Comparison of ENCODE assay signal across 33 mouse cellular contexts in the genomic region with DNA sequence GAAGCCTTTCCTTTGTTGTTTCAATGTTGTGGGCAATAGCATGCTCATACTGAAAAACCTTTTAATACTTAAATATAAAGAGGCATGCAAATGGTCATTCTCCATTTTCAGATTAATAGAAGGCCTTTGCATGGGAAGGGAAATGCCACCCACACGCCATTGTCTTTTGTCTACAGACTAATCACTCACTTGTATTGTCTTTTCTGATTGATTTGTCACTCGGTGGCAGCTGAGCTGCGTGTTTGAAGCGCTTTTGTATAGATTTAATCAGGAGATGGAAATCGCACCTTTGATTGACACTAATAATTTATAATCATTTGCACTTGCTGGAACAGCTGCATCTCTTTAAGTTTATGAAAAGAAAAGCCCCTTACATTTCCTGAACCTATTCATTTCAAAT.
A peak's percentile ranks its signal among the peaks of the same experiment; 100 is the strongest.
DNase-seq lines count a peak whose midpoint lies in the region; ATAC-seq and TF ChIP-seq lines count a peak whose summit lies in the region.
"Had no signal": no experiment of that assay in that cellular context is flagged by ENCODE, and none has a peak within 500 bp of the region (broad histone marks: within the 10 kb centered on the region; RNA-seq: fewer than 3 reads in every experiment).

No protein-coding gene starts in this region.

- H3K36me3 ChIP-seq in hindbrain, embryonic 12.5 days: no peaks in the 10 kb centered on the region
- no peaks in the 10 kb centered on the region for H3K36me3 ChIP-seq in hindbrain, embryonic 10.5 days
- H3K36me3 ChIP-seq in forebrain, embryonic 16.5 days (ENCODE audit: control insufficient read depth, insufficient read depth): no peaks in the 10 kb centered on the region
- H3K36me3 ChIP-seq: embryonic facial prominence, embryonic 15.5 days; heart, embryonic 10.5 days; intestine, embryonic 15.5 days; limb, embryonic 10.5 days; limb, embryonic 15.5 days; liver, embryonic 13.5 days; stomach, embryonic 15.5 days had no signal

- no peaks in the 10 kb centered on the region for H3K27me3 ChIP-seq in hindbrain, embryonic 12.5 days
- no peaks in the 10 kb centered on the region for H3K27me3 ChIP-seq in hindbrain, embryonic 10.5 days (ENCODE audit: insufficient read depth, poor library complexity, severe bottlenecking)
- no peaks in the 10 kb centered on the region for H3K27me3 ChIP-seq in forebrain, embryonic 16.5 days (replicated peaks; ENCODE audit: control insufficient read depth, insufficient read depth, low read length)
- H3K27me3 ChIP-seq: CH12.LX; embryonic facial prominence, embryonic 15.5 days; intestine, embryonic 15.5 days; limb, embryonic 15.5 days; liver, embryonic 13.5 days; megakaryocyte, embryonic 14.5 days; stomach, embryonic 15.5 days had no signal

- no peak overlapping the region for H3K9ac ChIP-seq in hindbrain, embryonic 12.5 days
- no peak overlapping the region for H3K9ac ChIP-seq in forebrain, embryonic 16.5 days (replicated peaks; ENCODE audit: low read depth, low read length)
- H3K9ac ChIP-seq: embryonic facial prominence, embryonic 15.5 days; intestine, embryonic 15.5 days; limb, embryonic 15.5 days; liver, embryonic 13.5 days; stomach, embryonic 15.5 days had no signal

- no peak overlapping the region for H3K4me3 ChIP-seq in hindbrain, embryonic 12.5 days
- no peak overlapping the region for H3K4me3 ChIP-seq in hindbrain, embryonic 10.5 days
- no peak overlapping the region for H3K4me3 ChIP-seq in forebrain, embryonic 16.5 days (replicated peaks; ENCODE audit: low read length)
- H3K4me3 ChIP-seq: embryonic facial prominence, embryonic 15.5 days; heart, embryonic 10.5 days; intestine, embryonic 15.5 days; limb, embryonic 10.5 days; limb, embryonic 15.5 days; liver, embryonic 13.5 days; megakaryocyte, embryonic 14.5 days; stomach, embryonic 15.5 days had no signal

- peak; percentile 17 for DNase-seq in embryo, embryonic 10.5 days (ENCODE audit: low spot score)
- DNase-seq in embryo, embryonic 10 days (ENCODE audit: low spot score): no peak
- no peak for DNase-seq in hindbrain, embryonic 10.5 days (ENCODE audit: low spot score)
- DNase-seq in brain, embryonic 14.5 days (ENCODE audit: low read depth): peak; percentile 80
- no peak for DNase-seq in urinary bladder, postnatal 4 days (ENCODE audit: low spot score in 2 of 2)
- no peak for DNase-seq in spleen, postnatal 10 days (ENCODE audit: low spot score in 2 of 2)
- DNase-seq: adrenal gland, adult 2 months; adrenal gland, postnatal 36 days; cerebellum, adult 2 months; cerebellum, postnatal 14 days; gastrocnemius, postnatal 25 days; heart, adult 11 months; heart, postnatal 4 days; kidney, adult 2 months; layer of hippocampus, postnatal 36 days; liver, embryonic 13.5 days; lung, adult 18-20 months; lung, postnatal 4 days; thymus, postnatal 14 days had no signal

- no peak overlapping the region for H3K4me2 ChIP-seq in hindbrain, embryonic 12.5 days (replicated peaks)
- no peak overlapping the region for H3K4me2 ChIP-seq in forebrain, embryonic 16.5 days (ENCODE audit: low read length)
- H3K4me2 ChIP-seq: embryonic facial prominence, embryonic 15.5 days; intestine, embryonic 15.5 days; limb, embryonic 15.5 days; liver, embryonic 13.5 days; stomach, embryonic 15.5 days had no signal

- no peak overlapping the region; the same call in 1 of the 2 replicates for H3K27ac ChIP-seq in hindbrain, embryonic 12.5 days
- no peak overlapping the region for H3K27ac ChIP-seq in hindbrain, embryonic 10.5 days
- peak overlapping the region; percentile 23; the same call in 1 of the 2 replicates for H3K27ac ChIP-seq in forebrain, embryonic 16.5 days (ENCODE audit: low read length)
- H3K27ac ChIP-seq: embryonic facial prominence, embryonic 15.5 days; heart, embryonic 10.5 days; intestine, embryonic 15.5 days; kidney, postnatal 0 days; limb, embryonic 10.5 days; limb, embryonic 15.5 days; liver, embryonic 13.5 days; stomach, embryonic 15.5 days had no signal

- 26% methylated on average over 5 of the region's 5 CpGs for WGBS in hindbrain, embryonic 12.5 days
- WGBS in hindbrain, embryonic 10.5 days: 42% methylated on average over 5 of the region's 5 CpGs
- 8% methylated on average over 5 of the region's 5 CpGs for WGBS in forebrain, embryonic 16.5 days

- no peak for TF ChIP-seq CTCF in brain, embryonic 14.5 days (IDR thresholded peaks at IDR 0.05; ENCODE audit: borderline replicate concordance, extremely low read depth, insufficient read depth, insufficient read length)

- H3K4me1 ChIP-seq in hindbrain, embryonic 12.5 days: 0 out of 2 replicates have a peak, but pooled peaks cover 2% of the 10 kb centered on the region
- peaks cover 5% of the 10 kb centered on the region; the same call in 1 of the 2 replicates for H3K4me1 ChIP-seq in hindbrain, embryonic 10.5 days (replicated peaks)
- peaks cover 3% of the 10 kb centered on the region for H3K4me1 ChIP-seq in forebrain, embryonic 16.5 days (replicated peaks; ENCODE audit: control insufficient read depth, insufficient read depth, low read length)
- H3K4me1 ChIP-seq: embryonic facial prominence, embryonic 15.5 days; heart, embryonic 10.5 days; intestine, embryonic 15.5 days; limb, embryonic 10.5 days; limb, embryonic 15.5 days; liver, embryonic 13.5 days; megakaryocyte, embryonic 14.5 days; stomach, embryonic 15.5 days had no signal

- no peaks in the 10 kb centered on the region for H3K9me3 ChIP-seq in hindbrain, embryonic 12.5 days (replicated peaks)
- no peaks in the 10 kb centered on the region for H3K9me3 ChIP-seq in hindbrain, embryonic 10.5 days
- no peaks in the 10 kb centered on the region for H3K9me3 ChIP-seq in forebrain, embryonic 16.5 days (ENCODE audit: control insufficient read depth, low read length)
- H3K9me3 ChIP-seq: embryonic facial prominence, embryonic 15.5 days; heart, embryonic 10.5 days; intestine, embryonic 15.5 days; limb, embryonic 10.5 days; limb, embryonic 15.5 days; liver, embryonic 13.5 days; megakaryocyte, embryonic 14.5 days; stomach, embryonic 15.5 days had no signal

- ATAC-seq in hindbrain, embryonic 12.5 days (ENCODE audit: low FRiP score): peak; percentile 59; the same call in 1 of the 2 replicates
- ATAC-seq in forebrain, embryonic 16.5 days: peak; percentile 83
- ATAC-seq: activated CD4-positive, CD25-positive, alpha-beta regulatory T cell, adult 4 months; hindbrain, embryonic 16.5 days; intestine, embryonic 15.5 days; lung, postnatal 0 days had no signal

- no peak for TF ChIP-seq POLR2A in brain, embryonic 14.5 days (IDR thresholded peaks at IDR 0.05; ENCODE audit: borderline replicate concordance, extremely low read depth, insufficient read depth, insufficient read length, poor library complexity, severe bottlenecking)

Comparison
In these comparisons a context has a peak if more than half of its experiments do, and no peak if none do; other contexts are left out.
1. DNase-seq: peak in embryo, embryonic 10.5 days (single experiment) and brain, embryonic 14.5 days (single experiment); none in embryo, embryonic 10 days (single experiment), hindbrain, embryonic 10.5 days (single experiment), urinary bladder, postnatal 4 days (0 of 2) and spleen, postnatal 10 days (0 of 2).